Mouse (Mus musculus): ENCODE measurements at regions not wholly inside any gene's neighbourhood (a gene's known extent, or its start where the extent isn't known, plus 50 kb on each side); places are given as distances from the start of the nearest gene placed in this dataset.
A peak's percentile ranks its signal among the peaks of the same experiment; 100 is the strongest.

DNA sequence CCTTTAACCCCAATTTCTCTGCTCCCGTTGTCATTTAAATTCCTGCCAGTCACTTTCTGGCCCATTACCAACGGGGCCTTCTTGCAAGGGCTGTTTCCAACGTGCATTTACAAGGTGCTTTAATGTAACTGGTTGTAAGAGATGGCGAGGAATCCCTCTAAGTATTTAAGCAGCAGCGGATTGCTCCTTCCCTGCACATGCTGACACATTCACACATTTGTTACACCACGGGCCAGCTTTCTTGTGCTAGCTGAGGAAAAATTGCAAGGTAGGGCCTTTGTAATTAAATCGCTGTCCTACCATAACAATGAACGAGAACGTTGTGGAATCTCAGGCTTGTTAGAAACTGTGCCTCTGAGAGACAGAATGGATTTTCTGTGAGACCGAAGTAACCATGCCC, 2252.8 kb upstream of the Gm7489 start:
- Histone ChIP-seq H3K4me2 (replicated peaks; ENCODE audit: low read depth, low read length, severe bottlenecking) (no peak overlapping the region), H3K36me3 (ENCODE audit: control insufficient read depth, insufficient read depth, low read length) (no peaks in the 10 kb centered on the region), H3K9me3 (ENCODE audit: control insufficient read depth, low read length) (no peaks in the 10 kb centered on the region), H3K27ac (replicated peaks; ENCODE audit: low read depth, low read length) (no peak overlapping the region), H3K27me3 (ENCODE audit: control insufficient read depth, insufficient read depth, low read length) (0 out of 2 replicates have a peak, but pooled peaks cover 4% of the 10 kb centered on the region), H3K4me1 (ENCODE audit: control insufficient read depth, insufficient read depth, low read length) (peaks cover 16% of the 10 kb centered on the region), H3K4me3 (replicated peaks; ENCODE audit: low read length) (no peak overlapping the region), H3K9ac (ENCODE audit: low read depth, low read length, severe bottlenecking) (peak overlapping the region; percentile 7; the same call in 1 of the 2 replicates)
- no peak for TF ChIP-seq POLR2A (IDR thresholded peaks at IDR 0.05; ENCODE audit: borderline replicate concordance, extremely low read depth, insufficient read depth, insufficient read length)
- ATAC-seq (ENCODE audit: low FRiP score, low read depth) (no peak), DNase-seq (ENCODE audit: low spot score) (no peak)
- 42% methylated on average over 10 of the region's 10 CpGs for WGBS

GRCm38 (mm10) chr15:51633068-51633467, 2251.6 kb upstream of the Gm7489 start:
- no peak for TF ChIP-seq POLR2A (IDR thresholded peaks at IDR 0.05; ENCODE audit: borderline replicate concordance, extremely low read depth, insufficient read depth, insufficient read length)
- Histone ChIP-seq H3K9me3 (ENCODE audit: control insufficient read depth, low read length) (no peaks in the 10 kb centered on the region), H3K36me3 (ENCODE audit: control insufficient read depth, insufficient read depth, low read length) (no peaks in the 10 kb centered on the region), H3K27me3 (ENCODE audit: control insufficient read depth, insufficient read depth, low read length) (0 out of 2 replicates have a peak, but pooled peaks cover 4% of the 10 kb centered on the region), H3K4me2 (replicated peaks; ENCODE audit: low read depth, low read length, severe bottlenecking) (no peak overlapping the region), H3K4me3 (replicated peaks; ENCODE audit: low read length) (no peak overlapping the region), H3K9ac (ENCODE audit: low read depth, low read length, severe bottlenecking) (no peak overlapping the region), H3K4me1 (ENCODE audit: control insufficient read depth, insufficient read depth, low read length) (peaks cover 16% of the 10 kb centered on the region), H3K27ac (replicated peaks; ENCODE audit: low read depth, low read length) (no peak overlapping the region)
- ATAC-seq (ENCODE audit: low FRiP score, low read depth) (no peak), DNase-seq (ENCODE audit: low spot score) (no peak)
- 93% methylated on average over 6 of the region's 6 CpGs for WGBS

- no peaks in the 10 kb centered on the region for H3K9me3 ChIP-seq (ENCODE audit: control insufficient read depth, low read length)
- 51% methylated on average over 7 of the region's 7 CpGs for WGBS
- H3K4me2 ChIP-seq (replicated peaks; ENCODE audit: low read depth, low read length, severe bottlenecking) = peak overlapping the region; percentile 6; the same call in 1 of the 2 replicates
- DNase-seq (ENCODE audit: low spot score) = no peak
- no peaks in the 10 kb centered on the region for H3K36me3 ChIP-seq (ENCODE audit: control insufficient read depth, insufficient read depth, low read length)
- no peak overlapping the region for H3K9ac ChIP-seq (ENCODE audit: low read depth, low read length, severe bottlenecking)
- ATAC-seq (ENCODE audit: low FRiP score, low read depth) = no peak
- 0 out of 2 replicates have a peak, but pooled peaks cover 4% of the 10 kb centered on the region for H3K27me3 ChIP-seq (ENCODE audit: control insufficient read depth, insufficient read depth, low read length)
- no peak overlapping the region for H3K4me3 ChIP-seq (replicated peaks; ENCODE audit: low read length)
- peaks cover 10% of the 10 kb centered on the region for H3K4me1 ChIP-seq (ENCODE audit: control insufficient read depth, insufficient read depth, low read length)
- no peak overlapping the region for H3K27ac ChIP-seq (replicated peaks; ENCODE audit: low read depth, low read length)
- TF ChIP-seq POLR2A (IDR thresholded peaks at IDR 0.05; ENCODE audit: borderline replicate concordance, extremely low read depth, insufficient read depth, insufficient read length) = no peak
Measured at GRCm38 (mm10) chr15:51634726-51635125, 2250.0 kb upstream of the Gm7489 start.

DNA sequence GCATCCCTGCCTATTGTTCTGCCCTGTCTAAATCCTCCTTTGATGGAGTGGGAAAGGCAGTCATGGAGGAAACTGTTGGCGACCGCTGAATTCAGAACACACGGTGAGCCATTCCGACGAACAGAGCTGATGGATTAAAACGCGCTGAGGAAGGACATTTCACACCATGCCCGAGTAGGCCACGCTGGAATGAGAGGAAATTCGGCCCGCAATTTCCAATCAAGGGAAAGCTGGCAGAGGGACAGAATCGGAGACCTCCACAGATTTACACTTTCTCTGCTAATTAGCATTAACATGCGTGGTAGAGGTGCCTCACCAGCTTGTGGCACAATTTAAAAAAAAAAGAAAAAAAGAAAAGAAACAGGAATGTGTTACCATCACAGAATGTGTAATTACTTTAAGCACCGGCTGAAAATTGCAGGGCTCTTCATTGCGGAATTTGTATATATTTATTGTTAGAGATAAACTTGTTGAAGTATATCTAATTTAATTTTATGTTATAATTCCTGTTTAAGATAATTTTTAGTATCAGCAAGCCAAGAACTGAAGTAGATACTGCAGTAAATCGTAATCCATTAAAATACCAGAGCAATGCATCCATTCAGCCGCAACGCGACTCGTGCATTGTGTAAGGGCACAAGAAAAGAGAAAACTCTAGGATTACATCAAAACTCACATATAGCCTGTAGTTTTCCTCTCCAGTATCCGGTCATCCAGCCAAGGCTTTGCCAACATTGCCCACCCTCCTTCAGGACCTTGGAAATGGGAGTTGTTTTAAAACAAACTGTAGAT, 2249.4 kb upstream of the Gm7489 start:
- Histone ChIP-seq H3K4me3 (replicated peaks; ENCODE audit: low read length) (no peak overlapping the region), H3K27me3 (ENCODE audit: control insufficient read depth, insufficient read depth, low read length) (0 out of 2 replicates have a peak, but pooled peaks cover 4% of the 10 kb centered on the region), H3K4me2 (replicated peaks; ENCODE audit: low read depth, low read length, severe bottlenecking) (peak overlapping the region; percentile 6; the same call in 1 of the 2 replicates), H3K27ac (replicated peaks; ENCODE audit: low read depth, low read length) (no peak overlapping the region), H3K9ac (ENCODE audit: low read depth, low read length, severe bottlenecking) (no peak overlapping the region), H3K36me3 (ENCODE audit: control insufficient read depth, insufficient read depth, low read length) (no peaks in the 10 kb centered on the region), H3K9me3 (ENCODE audit: control insufficient read depth, low read length) (no peaks in the 10 kb centered on the region), H3K4me1 (ENCODE audit: control insufficient read depth, insufficient read depth, low read length) (peaks cover 10% of the 10 kb centered on the region)
- no peak for TF ChIP-seq POLR2A (IDR thresholded peaks at IDR 0.05; ENCODE audit: borderline replicate concordance, extremely low read depth, insufficient read depth, insufficient read length)
- DNase-seq (ENCODE audit: low spot score) (no peak), ATAC-seq (ENCODE audit: low FRiP score, low read depth) (no peak)
- WGBS = 47% methylated on average over 21 of the region's 21 CpGs

DNA sequence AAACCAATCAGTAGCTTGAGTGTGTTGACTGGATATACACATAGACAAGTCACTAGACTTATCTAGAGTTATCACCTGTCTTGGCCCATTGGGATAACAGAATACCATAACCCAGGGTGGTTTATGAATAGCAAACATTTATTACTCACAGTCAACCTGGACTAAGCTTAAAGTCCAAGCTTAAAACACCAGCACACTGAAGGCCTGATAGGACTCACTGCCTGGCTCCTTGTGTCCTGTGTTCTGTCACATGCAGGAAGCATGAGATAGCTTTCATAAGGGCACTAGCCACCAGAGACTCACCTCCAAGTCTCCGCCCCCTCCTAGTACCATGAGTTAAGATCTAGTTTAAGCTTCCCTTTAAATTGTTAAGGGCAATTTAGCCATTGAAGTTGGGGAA, 2247.1 kb upstream of the Gm7489 start:
- Histone ChIP-seq H3K27ac (replicated peaks; ENCODE audit: low read depth, low read length) (no peak overlapping the region), H3K36me3 (ENCODE audit: control insufficient read depth, insufficient read depth, low read length) (no peaks in the 10 kb centered on the region), H3K27me3 (ENCODE audit: control insufficient read depth, insufficient read depth, low read length) (0 out of 2 replicates have a peak, but pooled peaks cover 4% of the 10 kb centered on the region), H3K9ac (ENCODE audit: low read depth, low read length, severe bottlenecking) (no peak overlapping the region), H3K9me3 (ENCODE audit: control insufficient read depth, low read length) (no peaks in the 10 kb centered on the region), H3K4me3 (replicated peaks; ENCODE audit: low read length) (no peak overlapping the region), H3K4me1 (ENCODE audit: control insufficient read depth, insufficient read depth, low read length) (peaks cover 6% of the 10 kb centered on the region), H3K4me2 (replicated peaks; ENCODE audit: low read depth, low read length, severe bottlenecking) (no peak overlapping the region)
- DNase-seq (ENCODE audit: low spot score) = no peak
- no peak for ATAC-seq (ENCODE audit: low FRiP score, low read depth)
- no peak for TF ChIP-seq POLR2A (IDR thresholded peaks at IDR 0.05; ENCODE audit: borderline replicate concordance, extremely low read depth, insufficient read depth, insufficient read length)
- 97% methylated on average over 1 of the region's 1 CpGs for WGBS

All from limb, embryonic 14.5 days (tissue).